Mouse (Mus musculus) CH12.LX (cell line): ENCODE measurements around the gene Fam181b. TPM values are rescaled to one million over a fixed set of nuclear protein-coding genes. Genes with fewer than 3 reads are reported as not detected.

Experiments used
- DNase-seq: peaks from one replicate; pipeline ENCODE4 v3.0.0-alpha.2; 2013; ENCODE audit errors: extremely low read depth
- H3K27ac ChIP-seq: 2 replicates; pipeline ENCODE4 v1.5.1; 2012; ENCODE audit warnings: low read depth, mild to moderate bottlenecking, control low read depth, moderate library complexity; ENCODE audit not compliant: insufficient read depth
- H3K27me3 ChIP-seq: replicated peaks from 2 replicates; pipeline ENCODE3; 2012; ENCODE audit warnings: inconsistent platforms
- H3K36me3 ChIP-seq, 2 experiments: replicated peaks in 1 of 2; 2 replicates each; pipeline versions ENCODE3 to v1.6.1; 2012; ENCODE audit warnings: inconsistent platforms in 1 of 2, low read length in 1 of 2, mild to moderate bottlenecking in 1 of 2, mixed read lengths in 1 of 2, moderate library complexity in 1 of 2; ENCODE audit not compliant: control insufficient read depth in 1 of 2, insufficient read depth in 1 of 2
- H3K4me1 ChIP-seq, 2 experiments: 2 replicates each; pipeline ENCODE4 v1.6.1; 2012; ENCODE audit warnings: inconsistent platforms in 1 of 2, moderate library complexity in 1 of 2; ENCODE audit not compliant: insufficient read depth in 2 of 2, control insufficient read depth in 1 of 2
- H3K4me2 ChIP-seq: 2 replicates; pipeline ENCODE4 v1.6.1; 2012; ENCODE audit warnings: low read depth, mild to moderate bottlenecking, control low read depth; ENCODE audit not compliant: poor library complexity, insufficient read depth, severe bottlenecking
- H3K4me3 ChIP-seq, 3 experiments: fragments of 150-350 bp in 1 of 3; sonication (generic) in 1 of 3; replicated peaks in 1 of 3; 2 replicates each; pipeline versions ENCODE3 to v1.5.1; 2011 to 2012; ENCODE audit warnings: low read depth in 2 of 3, low read length in 2 of 3, mild to moderate bottlenecking in 2 of 3, moderate library complexity in 2 of 3, control low read depth in 1 of 3, improper control_type of control experiment in 1 of 3, inconsistent platforms in 1 of 3, mixed read lengths in 1 of 3; ENCODE audit not compliant: poor library complexity in 1 of 3
- H3K79me2 ChIP-seq: replicated peaks from 2 replicates; pipeline ENCODE4 v1.6.1; 2012; ENCODE audit warnings: mild to moderate bottlenecking, moderate library complexity; ENCODE audit not compliant: control insufficient read depth, poor library complexity, insufficient read depth, severe bottlenecking; ENCODE audit errors: extremely low read depth
- H3K9ac ChIP-seq: 2 replicates; pipeline ENCODE4 v1.6.1; 2012; ENCODE audit warnings: low read depth, mild to moderate bottlenecking, control low read depth, moderate library complexity; ENCODE audit not compliant: insufficient read depth
- H3K9me3 ChIP-seq: replicated peaks from 2 replicates; pipeline ENCODE3; 2012; ENCODE audit warnings: low read length, inconsistent platforms, mixed read lengths
- CHD2 ChIP-seq: IDR thresholded peaks from 2 replicates; pipeline ENCODE4 v1.6.1; 2011; ENCODE audit warnings: low read length, improper control_type of control experiment
- EP300 ChIP-seq: IDR thresholded peaks from 2 replicates; pipeline ENCODE4 v1.6.1; 2011; ENCODE audit warnings: low read length, improper control_type of control experiment
- ETS1 ChIP-seq: conservative IDR thresholded peaks from 2 replicates; pipeline ENCODE4 v1.6.1; 2012; ENCODE audit warnings: low read depth, mild to moderate bottlenecking, inconsistent platforms, low read length, improper control_type of control experiment, moderate library complexity
- IRF4 ChIP-seq: IDR thresholded peaks from 2 replicates; pipeline ENCODE4 v1.6.1; 2014; ENCODE audit warnings: low read depth, mild to moderate bottlenecking, inconsistent platforms, low read length, improper control_type of control experiment
- JUND ChIP-seq: conservative IDR thresholded peaks from 2 replicates; pipeline ENCODE4 v1.6.1; 2011; ENCODE audit warnings: low read depth, low read length, improper control_type of control experiment
- MAX ChIP-seq: IDR thresholded peaks from 2 replicates; pipeline ENCODE4 v1.6.1; 2011; ENCODE audit warnings: low read length, improper control_type of control experiment
- MEF2A ChIP-seq: IDR thresholded peaks from 2 replicates; pipeline ENCODE4 v1.6.1; 2014; ENCODE audit warnings: low read depth, mild to moderate bottlenecking, inconsistent platforms, low read length, improper control_type of control experiment, borderline replicate concordance
- MYC ChIP-seq: IDR thresholded peaks from 2 replicates; pipeline ENCODE4 v1.6.1; 2011; ENCODE audit warnings: low read depth, mild to moderate bottlenecking, improper control_type of control experiment, low read length
- NELFE ChIP-seq: IDR thresholded peaks from 2 replicates; pipeline ENCODE4 v1.6.1; 2011; ENCODE audit warnings: low read depth, low read length, improper control_type of control experiment
- NRF1 ChIP-seq: IDR thresholded peaks from 2 replicates; pipeline ENCODE4 v1.6.1; 2014; ENCODE audit warnings: low read depth, mild to moderate bottlenecking, inconsistent platforms, low read length, improper control_type of control experiment, moderate library complexity
- PAX5 ChIP-seq: IDR thresholded peaks from 2 replicates; pipeline ENCODE4 v1.6.1; 2012; ENCODE audit warnings: low read length, inconsistent platforms, mixed read lengths
- POLR2AphosphoS2 ChIP-seq: IDR thresholded peaks from 2 replicates; pipeline ENCODE4 v1.6.1; 2011; ENCODE audit warnings: low read depth, low read length, improper control_type of control experiment
- RAD21 ChIP-seq: IDR thresholded peaks from 2 replicates; pipeline ENCODE4 v1.6.1; 2011; ENCODE audit warnings: low read depth, mild to moderate bottlenecking, low read length, improper control_type of control experiment, moderate library complexity
- SIN3A ChIP-seq: IDR thresholded peaks from 2 replicates; pipeline ENCODE4 v1.6.1; 2012; ENCODE audit warnings: low read length, improper control_type of control experiment, inconsistent platforms
- SMC3 ChIP-seq: IDR thresholded peaks from 2 replicates; pipeline ENCODE4 v1.6.1; 2011; ENCODE audit warnings: low read depth, low read length, improper control_type of control experiment
- TBP ChIP-seq: conservative IDR thresholded peaks from 2 replicates; pipeline ENCODE4 v1.6.1; 2011; ENCODE audit warnings: low read depth, low read length, improper control_type of control experiment
- TCF12 ChIP-seq: IDR thresholded peaks from 2 replicates; pipeline ENCODE4 v1.6.1; 2014; ENCODE audit warnings: low read depth, mild to moderate bottlenecking, inconsistent platforms, low read length, improper control_type of control experiment
- USF2 ChIP-seq: conservative IDR thresholded peaks from 2 replicates; pipeline ENCODE4 v1.6.1; 2011; ENCODE audit warnings: low read depth, low read length, improper control_type of control experiment
- ZKSCAN1 ChIP-seq: IDR thresholded peaks from 2 replicates; pipeline ENCODE4 v1.6.1; 2012; ENCODE audit warnings: low read depth, inconsistent platforms, low read length, improper control_type of control experiment, borderline replicate concordance
- ZMIZ1 ChIP-seq: IDR thresholded peaks from 2 replicates; pipeline ENCODE4 v1.6.1; 2012; ENCODE audit warnings: low read depth, mild to moderate bottlenecking, inconsistent platforms, low read length, improper control_type of control experiment
- ZNF384 ChIP-seq: IDR thresholded peaks from 2 replicates; pipeline ENCODE4 v1.6.1; 2012; ENCODE audit warnings: low read depth, low read length, improper control_type of control experiment, inconsistent platforms
- dilution Hi-C: fragments of 300-500 bp; cut with MboI; formaldehyde crosslinking; loops from 2 replicates; pipeline ENCODE4 v1.14.3; 2020; ENCODE audit warnings: low sequenced_read_pairs; ENCODE audit not compliant: extremely low pct_unique_long_range_greater_than_20kb, extremely low pct_ligation_motif_present
- in situ Hi-C: fragments of 300-500 bp; cut with MboI; formaldehyde crosslinking; loops from 3 replicates; pipeline ENCODE4 v1.14.3; 2019; ENCODE audit warnings: low sequenced_read_pairs, low pct_ligation_motif_present, low pct_unique_long_range_greater_than_20kb, mixed read lengths
- polyA plus RNA-seq: library from polyadenylated mRNA; unstranded; fragments of >175 nt; gene quantifications from 2 replicates; pipeline ENCODE4 v1.2.1, GENCODE M21; 2012; ENCODE audit warnings: low read depth; ENCODE audit not compliant: insufficient read length
- total RNA-seq, 2 experiments: library from RNA; depleted of rRNA; stranded (reverse); fragments of 300-350 nt in 1 of 2; fragments of >200 nt in 1 of 2; gene quantifications; 2 replicates each; pipeline ENCODE4 v1.2.3; 2012 to 2014

Fam181b gene
- total RNA-seq (2012; rRNA removed) (not detected in 2 replicates), total RNA-seq (2014; rRNA removed) (not detected in 2 replicates), polyA plus RNA-seq (not detected in 2 replicates)

- Histone ChIP-seq H3K4me3 (no peak within 1 kb of the TSS), H3K27me3 (no peaks in the 10 kb centered on the region), H3K79me2 (no peaks in the 10 kb centered on the region)
- dilution Hi-C loops, result no loop called here
- in situ Hi-C loops, result no loop called here
- TF ChIP-seq ZKSCAN1 (no peak), POLR2AphosphoS2 (no peak), ETS1 (no peak), RAD21 (no peak), TBP (no peak), MAX (no peak), NELFE (no peak), USF2 (no peak), TCF12 (no peak), ZMIZ1 (no peak), NRF1 (no peak), SIN3A (no peak)
- TF ChIP-seq, all 38 proteins: peak for 0
- Histone ChIP-seq H3K4me2 (no peak within 1 kb of the TSS), H3K36me3 (no peaks in the 10 kb centered on the region), H3K9me3 (peaks cover 14% of the 10 kb centered on the region), H3K9ac (no peak within 1 kb of the TSS), H3K27ac (no peak within 1 kb of the TSS), H3K4me1 (no peaks in the 10 kb centered on the region)
- DNase-seq, result no peak
Measured at GRCm38 (mm10) chr7:93079785-93080730, at the start of gene Fam181b. TSS of gene Fam181b (plus strand) at chr7:93079865.

- Histone ChIP-seq H3K27ac (no peak overlapping the region), H3K9ac (no peak overlapping the region), H3K79me2 (no peaks in the 10 kb centered on the region), H3K36me3 (no peaks in the 10 kb centered on the region), H3K4me1 (no peaks in the 10 kb centered on the region), H3K4me2 (no peak overlapping the region), H3K9me3 (no peaks in the 10 kb centered on the region), H3K27me3 (peaks cover 7% of the 10 kb centered on the region), H3K4me3 (no peak overlapping the region)
- TF ChIP-seq EP300 (no peak), MYC (no peak), NRF1 (no peak), TCF12 (no peak), ZNF384 (no peak), IRF4 (no peak), MAX (no peak), MEF2A (no peak), NELFE (no peak), SMC3 (no peak), CHD2 (no peak), USF2 (no peak), JUND (no peak), ETS1 (no peak), PAX5 (no peak)
- in situ Hi-C loops, result no loop called here
- dilution Hi-C loops, result no loop called here
- no peak for DNase-seq
Measured at GRCm38 (mm10) chr7:93037763-93038471, 41.7 kb upstream of the Fam181b start.
